Mouse (Mus musculus): ENCODE measurements around the gene Gm28053. TPM values are rescaled to one million over a fixed set of nuclear protein-coding genes. Genes with fewer than 3 reads are reported as not detected.

Gm28053 gene
- polyA plus RNA-seq, 1 experiment from 2014 or later = 0.49 TPM

Other genes starting within 250 kb of the Gm28053 start
- 59.0 and 71.9 TPM in 2 replicates for gene Atp6v0e2, start 181.0 kb upstream of the Gm28053 start, polyA plus RNA-seq (2016; fragmentation: Nextera tagmentation; extraction: Ambion mirVana)
- 17.1 and 21.8 TPM in 2 replicates for gene Lrrc61, start 163.8 kb upstream of the Gm28053 start, polyA plus RNA-seq (2016; fragmentation: Nextera tagmentation; extraction: Ambion mirVana)
- gene Rarres2, start 145.8 kb upstream of the Gm28053 start, polyA plus RNA-seq (2016; fragmentation: Nextera tagmentation; extraction: Ambion mirVana) = 0.51 and 1.3 TPM in 2 replicates
- gene Gm45021, start 129.0 kb upstream of the Gm28053 start, polyA plus RNA-seq (2016; fragmentation: Nextera tagmentation; extraction: Ambion mirVana) = not detected in 2 replicates
- 58.9 and 59.4 TPM in 2 replicates for gene Repin1, start 124.7 kb upstream of the Gm28053 start, polyA plus RNA-seq (2016; fragmentation: Nextera tagmentation; extraction: Ambion mirVana)
- 0.39 and 0.50 TPM in 2 replicates for gene Gm44965, start 124.7 kb upstream of the Gm28053 start, polyA plus RNA-seq (2016; fragmentation: Nextera tagmentation; extraction: Ambion mirVana)
- gene Zfp775, start 116.5 kb upstream of the Gm28053 start, polyA plus RNA-seq (2016; fragmentation: Nextera tagmentation; extraction: Ambion mirVana) = 10.3 and 11.4 TPM in 2 replicates
- gene AI854703, start 91.8 kb upstream of the Gm28053 start, polyA plus RNA-seq (2016; fragmentation: Nextera tagmentation; extraction: Ambion mirVana) = 0.89 TPM in 2 replicates
- gene Gimap8, start 71.4 kb upstream of the Gm28053 start, polyA plus RNA-seq (2016; fragmentation: Nextera tagmentation; extraction: Ambion mirVana) = 0.44 and 0.82 TPM in 2 replicates
- gene Gimap9, start 42.5 kb upstream of the Gm28053 start, polyA plus RNA-seq (2016; fragmentation: Nextera tagmentation; extraction: Ambion mirVana) = 2.6 and 3.9 TPM in 2 replicates
- 5.2 and 5.6 TPM in 2 replicates for gene Gimap4, start 34.1 kb upstream of the Gm28053 start, polyA plus RNA-seq (2016; fragmentation: Nextera tagmentation; extraction: Ambion mirVana)
- 6.7 and 8.4 TPM in 2 replicates for gene Gimap6, start 10.4 kb upstream of the Gm28053 start, polyA plus RNA-seq (2016; fragmentation: Nextera tagmentation; extraction: Ambion mirVana)
- gene Gimap7, start within 50 bp of the Gm28053 start, polyA plus RNA-seq (2016; fragmentation: Nextera tagmentation; extraction: Ambion mirVana) = not detected in 2 replicates
- gene Gimap1, start 20.4 kb downstream of the Gm28053 start, polyA plus RNA-seq (2016; fragmentation: Nextera tagmentation; extraction: Ambion mirVana) = 4.6 and 5.7 TPM in 2 replicates
- 0.96 and 1.0 TPM in 2 replicates for gene Gimap5, start 27.6 kb downstream of the Gm28053 start, polyA plus RNA-seq (2016; fragmentation: Nextera tagmentation; extraction: Ambion mirVana)
- not detected in 2 replicates for gene Gimap3, start 52.2 kb downstream of the Gm28053 start, polyA plus RNA-seq (2016; fragmentation: Nextera tagmentation; extraction: Ambion mirVana)
- 10.9 and 14.4 TPM in 2 replicates for gene Tmem176a, start 122.3 kb downstream of the Gm28053 start, polyA plus RNA-seq (2016; fragmentation: Nextera tagmentation; extraction: Ambion mirVana)
- gene Tmem176b, start 122.9 kb downstream of the Gm28053 start, polyA plus RNA-seq (2016; fragmentation: Nextera tagmentation; extraction: Ambion mirVana) = 24.0 and 46.1 TPM in 2 replicates
- not detected in 2 replicates for gene Aoc1, start 154.3 kb downstream of the Gm28053 start, polyA plus RNA-seq (2016; fragmentation: Nextera tagmentation; extraction: Ambion mirVana)
- not detected in 2 replicates for gene 1600015I10Rik, start 211.3 kb downstream of the Gm28053 start, polyA plus RNA-seq (2016; fragmentation: Nextera tagmentation; extraction: Ambion mirVana)